Mouse (Mus musculus) testis, postnatal 14 days (tissue): ENCODE measurements around the gene Fahd2a.

Source experiments
- DNase-seq: peaks from one replicate; pipeline ENCODE4 v3.0.0; 2021; ENCODE audit warnings: low spot score

Fahd2a gene

DNA sequence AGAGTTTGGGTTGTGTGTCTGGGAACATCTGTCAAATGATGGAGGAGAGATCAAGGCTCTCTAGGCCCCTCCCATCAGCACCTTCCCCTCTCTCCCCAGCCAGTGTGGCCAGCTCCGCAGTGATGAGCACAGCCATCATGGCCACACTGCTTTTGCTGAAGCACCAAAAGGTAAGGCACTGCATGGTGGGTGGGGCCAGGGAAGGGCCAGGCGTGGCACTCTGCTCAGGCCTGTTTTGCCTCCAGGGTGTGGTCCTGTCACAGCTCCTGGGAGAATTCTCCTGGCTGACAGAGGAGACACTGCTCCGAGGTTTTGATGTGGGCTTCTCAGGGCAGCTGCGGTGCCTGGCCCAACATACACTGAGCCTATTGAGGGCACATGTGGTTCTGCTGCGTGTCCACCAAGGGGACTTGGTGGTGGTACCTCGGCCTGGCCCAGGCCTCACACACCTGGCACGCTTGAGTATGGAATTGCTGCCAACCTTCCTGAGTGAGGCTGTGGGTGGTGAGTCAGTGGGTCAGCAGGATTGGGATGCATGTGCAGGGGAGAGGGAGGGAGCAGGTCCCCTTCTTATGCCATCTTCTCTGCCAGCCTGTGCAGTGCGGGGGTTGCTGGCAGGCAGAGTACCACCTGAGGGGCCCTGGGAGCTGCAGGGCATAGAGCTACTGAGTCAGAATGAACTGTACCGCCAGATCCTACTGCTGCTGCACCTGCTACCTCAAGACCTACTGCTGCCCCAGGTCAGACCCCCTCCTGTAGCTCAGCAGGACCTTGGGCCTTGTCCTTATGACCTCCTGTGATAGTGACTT, 10.7 kb downstream of the Fahd2a start:
- DNase-seq, result no peak

- DNase-seq, result no peak
These were observed 14.1 kb downstream of the Fahd2a start for GRCm38 (mm10) chr2:127430238-127430637.

DNA sequence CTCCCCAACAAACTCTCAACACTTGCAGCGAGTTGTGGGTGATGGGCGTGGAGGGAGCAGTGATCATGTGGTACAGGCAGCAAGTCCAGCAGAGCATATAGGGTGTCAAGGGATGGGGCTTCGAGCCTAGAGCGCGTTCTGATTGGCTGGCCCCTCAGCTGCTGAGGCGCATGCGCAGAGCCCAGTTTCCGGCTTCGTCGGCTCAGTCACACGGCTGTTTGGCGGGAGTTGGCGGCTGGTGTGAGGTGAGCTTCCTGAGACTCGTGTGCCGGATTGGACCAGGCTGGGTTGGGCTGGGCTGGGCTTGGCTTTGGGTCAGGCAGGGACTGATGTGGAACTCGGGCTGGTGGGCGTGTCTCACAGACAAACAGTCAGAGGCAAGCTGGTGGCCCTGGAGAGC, 19.4 kb downstream of the Fahd2a start, which contains the start of gene Gpat2:
TSS of gene Gpat2 (plus strand) at position 223 of the 400 bp plus-strand sequence.
- DNase-seq, result peak; percentile 88

- DNase-seq, result no peak
These were observed 25.9 kb downstream of the Fahd2a start for GRCm38 (mm10) chr2:127418266-127418970.

- DNase-seq, result no peak
These were observed 27.7 kb downstream of the Fahd2a start for GRCm38 (mm10) chr2:127416706-127417105.

DNA sequence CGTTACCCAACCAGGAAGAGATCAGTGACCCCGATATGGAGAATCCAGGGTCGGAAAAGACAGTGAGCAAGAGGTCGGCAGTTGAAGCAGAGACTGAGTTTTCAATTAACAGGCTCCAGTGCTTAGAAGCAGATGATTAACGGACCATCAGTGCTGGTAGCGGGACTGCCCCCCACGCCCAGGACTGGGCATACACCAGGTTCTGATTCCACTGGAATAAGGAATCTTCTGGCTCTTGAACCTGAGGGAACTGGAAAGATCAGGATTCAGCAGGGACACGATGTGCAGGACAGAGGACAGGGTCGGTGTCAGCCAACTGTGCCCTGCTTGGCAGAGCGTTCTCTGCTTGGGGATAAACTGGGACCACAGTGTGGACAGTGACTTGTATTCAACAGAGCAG, 28.6 kb downstream of the Fahd2a start:
- no peak for DNase-seq

DNA sequence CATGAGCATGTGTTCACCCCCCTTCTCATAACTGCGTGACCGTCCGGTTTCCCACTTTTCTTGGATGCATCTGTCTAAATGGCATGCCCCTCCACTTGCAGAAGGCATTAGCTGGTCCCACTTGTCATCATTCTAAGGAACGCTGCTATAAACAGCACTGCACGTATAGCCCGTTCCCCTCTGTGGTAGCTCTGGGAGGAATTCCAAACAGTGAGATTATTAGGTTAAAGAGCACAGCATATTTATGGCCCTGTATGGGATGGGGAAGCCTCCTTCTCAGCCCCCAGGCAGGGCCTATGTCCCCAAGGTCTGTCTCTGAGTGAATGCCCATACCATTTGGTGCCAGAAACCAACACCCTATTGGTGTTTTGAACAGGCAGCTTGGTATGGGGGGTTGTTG, 33.2 kb downstream of the Fahd2a start:
- no peak for DNase-seq

GRCm38 (mm10) chr2:127398738-127399137, 45.6 kb downstream of the Fahd2a start:
- DNase-seq, result no peak

DNA sequence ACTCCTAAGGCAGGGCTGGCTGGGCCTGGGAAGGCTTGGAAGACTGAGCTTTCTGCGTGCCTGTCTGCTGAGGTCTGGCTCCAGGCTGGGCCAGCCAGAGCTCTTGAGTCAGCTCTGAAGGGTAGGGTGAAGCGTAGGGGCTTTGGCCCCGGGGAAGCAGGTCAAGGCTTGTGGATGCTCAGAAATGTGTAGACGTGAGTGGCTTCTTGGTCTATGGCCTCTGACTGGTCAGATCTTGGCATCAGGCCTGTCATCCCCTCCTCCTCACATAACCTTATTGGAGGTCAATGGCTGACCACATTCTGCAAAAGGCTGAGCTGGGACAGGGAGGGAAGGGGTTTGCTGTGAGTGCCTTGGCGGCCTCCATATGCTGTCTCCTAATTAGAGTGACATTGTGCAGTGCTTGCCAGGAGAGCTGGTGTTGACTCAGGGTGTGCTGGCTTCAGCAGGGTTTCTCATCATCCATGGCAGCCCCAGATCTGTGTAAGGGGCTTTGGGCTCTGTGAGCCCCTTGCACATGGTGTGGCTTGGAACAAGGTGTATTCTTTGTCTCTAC, 49.7 kb downstream of the Fahd2a start:
- no peak for DNase-seq

DNA sequence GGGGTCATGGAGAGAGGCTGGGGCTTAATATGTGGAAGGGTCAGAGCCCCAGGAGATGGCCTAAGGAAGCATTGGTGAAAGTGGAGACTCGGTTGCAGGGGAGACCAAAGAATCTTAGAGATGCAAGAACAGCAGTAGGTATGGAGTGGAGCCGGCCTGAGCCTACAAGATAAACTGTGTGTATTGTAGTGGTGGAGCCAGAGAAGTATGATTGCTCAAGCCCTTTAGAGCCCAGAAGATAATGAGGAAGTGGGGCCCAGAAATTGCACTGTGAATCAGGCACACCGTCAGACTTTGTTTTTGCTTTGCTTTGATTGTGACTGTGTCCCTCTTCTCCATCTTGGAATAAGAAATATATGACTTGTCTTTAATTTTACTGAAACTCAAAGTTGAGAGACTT, 53.0 kb downstream of the Fahd2a start:
- DNase-seq, result no peak

DNA sequence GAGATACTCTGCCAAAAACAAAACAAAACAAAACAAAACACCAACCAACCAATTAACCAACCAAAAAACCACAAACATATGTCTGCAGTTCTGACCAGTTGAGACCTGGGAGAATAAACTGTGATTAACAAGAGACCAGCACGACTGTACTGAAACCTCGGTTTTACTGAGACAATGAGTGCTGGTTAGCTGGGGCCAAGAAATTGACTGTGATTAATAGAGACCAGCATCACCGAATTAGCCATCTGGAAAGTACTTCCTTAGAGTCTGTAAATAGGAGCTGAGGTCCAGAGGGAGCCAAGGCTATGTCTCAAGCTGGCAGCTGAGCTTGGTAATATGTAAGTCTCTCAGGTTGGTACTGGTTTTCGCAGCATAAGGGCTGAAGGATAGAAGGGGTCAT, 53.5 kb downstream of the Fahd2a start:
- DNase-seq, result no peak

DNA sequence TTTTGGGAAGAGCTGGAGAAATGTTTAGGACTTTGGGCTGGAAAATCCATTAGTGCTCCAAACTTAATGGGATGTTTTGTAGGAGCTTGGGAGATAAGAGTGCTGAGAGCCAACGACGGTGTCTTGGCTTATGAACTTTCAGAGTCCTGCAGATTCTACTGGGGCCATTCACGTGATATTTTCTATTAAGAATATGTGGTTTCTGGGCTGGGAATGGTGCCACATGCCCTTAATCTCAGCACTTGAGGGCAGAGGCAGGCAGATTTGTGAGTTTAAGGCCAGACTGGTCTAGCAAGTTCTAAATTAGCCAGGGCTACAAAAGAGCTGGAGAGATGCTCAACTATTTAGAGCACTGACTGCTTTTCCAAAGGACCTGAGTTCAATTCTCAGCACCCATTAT, 54.0 kb downstream of the Fahd2a start:
- DNase-seq, result no peak

DNA sequence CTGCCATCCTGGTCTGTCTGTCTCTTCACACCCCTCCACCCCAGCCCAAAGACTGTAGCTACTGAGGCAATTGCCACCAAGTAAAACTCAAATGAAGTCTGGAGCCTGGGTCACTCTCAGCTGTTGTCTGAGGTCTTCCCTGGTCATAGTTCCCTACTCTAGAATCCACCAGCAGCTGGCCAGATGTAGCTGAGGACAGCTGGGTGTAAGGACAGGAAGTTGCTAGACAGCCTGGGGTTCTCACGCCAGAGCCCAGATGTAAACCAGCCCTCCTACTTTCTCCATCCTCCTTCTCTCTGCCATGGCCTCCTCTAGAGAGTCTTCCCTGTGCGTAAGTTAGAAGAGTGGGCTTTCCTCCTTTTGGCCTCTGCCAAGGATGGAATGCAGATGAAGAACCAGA, 56.8 kb downstream of the Fahd2a start:
- DNase-seq, result no peak
